Mouse (Mus musculus): Measurements from ENCODE around the gene Pex11a. TPM values are rescaled to one million over a fixed set of nuclear protein-coding genes. Genes with fewer than 3 reads are reported as not detected.

Gene Pex11a
- polyA plus RNA-seq, 1 experiment from 2014 or later = 12.8 TPM

GRCm38 (mm10) chr7:79728219-79728618 lies 14.7 kb downstream of the Pex11a start:
- H3K36me3 ChIP-seq (ENCODE audit: control insufficient read depth, insufficient read depth, low read length) = no peaks in the 10 kb centered on the region
- H3K9me3 ChIP-seq (ENCODE audit: control insufficient read depth, low read length) = no peaks in the 10 kb centered on the region
- H3K4me3 ChIP-seq (ENCODE audit: low read length) = no peak overlapping the region
- 0 out of 2 replicates have a peak, but pooled peaks have one; percentile 29 for ATAC-seq
- no peaks in the 10 kb centered on the region for H3K4me1 ChIP-seq (ENCODE audit: control insufficient read depth, insufficient read depth, low read length)
- H3K27me3 ChIP-seq (replicated peaks; ENCODE audit: control insufficient read depth, insufficient read depth, low read length) = peaks cover 2% of the 10 kb centered on the region
- H3K27ac ChIP-seq (ENCODE audit: low read length) = no peak overlapping the region
- H3K9ac ChIP-seq (ENCODE audit: low read depth, low read length) = no peak overlapping the region
- WGBS = 26% methylated on average over 6 of the region's 6 CpGs
- H3K4me2 ChIP-seq (ENCODE audit: low read depth, low read length) = no peak overlapping the region

DNA sequence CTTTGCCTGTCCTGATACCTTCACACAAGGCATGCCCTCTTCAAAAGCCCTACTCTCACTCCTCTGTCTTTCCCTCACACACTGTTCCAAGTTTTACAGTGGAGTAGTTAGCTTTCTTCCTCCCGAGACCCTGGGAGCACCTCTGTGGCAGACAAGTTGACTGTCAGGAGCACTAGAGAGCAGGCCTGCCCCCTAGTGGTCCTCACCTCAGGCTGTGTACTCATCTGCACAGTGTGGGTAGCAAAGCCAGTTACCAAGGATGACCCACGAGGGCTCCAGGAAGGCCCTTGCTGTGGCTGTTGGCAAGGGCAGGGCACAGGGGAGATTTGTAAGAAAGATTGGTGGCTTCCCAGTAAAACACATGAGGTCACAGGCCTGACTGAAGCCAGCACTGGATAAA lies 15.8 kb downstream of the Pex11a start:
- H3K27ac ChIP-seq (ENCODE audit: low read length) = no peak overlapping the region
- no peaks in the 10 kb centered on the region for H3K4me1 ChIP-seq (ENCODE audit: control insufficient read depth, insufficient read depth, low read length)
- H3K36me3 ChIP-seq (ENCODE audit: control insufficient read depth, insufficient read depth, low read length) = no peaks in the 10 kb centered on the region
- H3K9ac ChIP-seq (ENCODE audit: low read depth, low read length) = no peak overlapping the region
- peaks cover 2% of the 10 kb centered on the region for H3K27me3 ChIP-seq (replicated peaks; ENCODE audit: control insufficient read depth, insufficient read depth, low read length)
- no peak for ATAC-seq
- H3K4me3 ChIP-seq (ENCODE audit: low read length) = no peak overlapping the region
- no peak overlapping the region for H3K4me2 ChIP-seq (ENCODE audit: low read depth, low read length)
- 16% methylated on average over 2 of the region's 2 CpGs for WGBS
- H3K9me3 ChIP-seq (ENCODE audit: control insufficient read depth, low read length) = no peaks in the 10 kb centered on the region

- Histone ChIP-seq H3K4me2 (ENCODE audit: low read depth, low read length) (peak overlapping the region; percentile 97), H3K36me3 (ENCODE audit: control insufficient read depth, insufficient read depth, low read length) (no peaks in the 10 kb centered on the region), H3K9ac (ENCODE audit: low read depth, low read length) (peak overlapping the region; percentile 83), H3K4me1 (ENCODE audit: control insufficient read depth, insufficient read depth, low read length) (no peaks in the 10 kb centered on the region), H3K27me3 (replicated peaks; ENCODE audit: control insufficient read depth, insufficient read depth, low read length) (no peaks in the 10 kb centered on the region; the same call in 1 of the 2 replicates), H3K9me3 (ENCODE audit: control insufficient read depth, low read length) (no peaks in the 10 kb centered on the region), H3K27ac (ENCODE audit: low read length) (peak overlapping the region; percentile 43; the same call in 1 of the 2 replicates), H3K4me3 (ENCODE audit: low read length) (peak overlapping the region; percentile 68)
- ATAC-seq = peak; percentile 87
- under 1% methylated on average over 48 of the region's 48 CpGs for WGBS
Observed at GRCm38 (mm10) chr7:79721386-79721977, 21.4 kb downstream of the Pex11a start.

DNA sequence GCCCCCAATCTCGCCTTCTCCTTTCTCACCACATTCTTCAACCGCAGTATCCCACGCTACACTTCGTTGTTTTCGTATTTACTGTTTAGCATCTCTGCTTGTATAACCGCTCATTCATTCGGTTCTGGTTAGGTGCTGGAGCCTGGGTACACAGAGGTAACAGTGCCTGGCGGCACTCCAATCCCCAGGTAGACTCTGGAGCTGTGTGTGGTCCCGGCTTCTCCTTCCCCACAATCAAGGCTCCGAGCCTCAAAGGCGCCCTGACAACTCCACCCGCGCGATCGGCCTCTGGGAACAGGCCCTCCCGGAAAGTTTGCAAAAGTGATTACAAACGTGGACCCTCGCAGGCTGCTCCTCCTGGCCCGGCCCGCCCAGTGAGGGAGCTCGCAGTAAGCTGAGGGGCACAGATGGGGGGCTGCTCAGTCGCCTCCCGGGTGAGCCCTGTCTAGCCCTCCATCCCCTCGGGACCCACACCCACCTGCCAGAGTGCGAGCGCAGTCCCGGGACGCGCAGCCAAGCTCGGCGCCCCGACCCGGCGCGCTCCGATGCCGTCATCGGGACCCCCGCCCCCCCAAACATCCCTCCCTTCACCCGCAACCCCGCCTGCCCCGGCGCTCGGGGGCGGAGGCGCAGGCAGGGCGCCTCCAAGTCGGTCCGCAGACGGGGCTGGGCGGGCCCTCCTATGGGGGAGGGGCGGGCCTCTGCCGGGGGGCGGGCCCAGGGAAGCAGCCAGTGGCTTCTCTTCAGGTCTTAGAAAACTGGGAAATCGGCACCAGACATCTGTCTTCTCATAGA lies 27.5 kb downstream of the Pex11a start, which contains the start of gene Kif7:
Kif7 (minus strand) TSS at position 534 of the 795 bp plus-strand sequence.
- under 1% methylated on average over 45 of the region's 55 CpGs for WGBS
- Histone ChIP-seq H3K9me3 (ENCODE audit: control insufficient read depth, low read length) (no peaks in the 10 kb centered on the region), H3K4me3 (ENCODE audit: low read length) (peak within 1 kb of the TSS; percentile 78), H3K36me3 (ENCODE audit: control insufficient read depth, insufficient read depth, low read length) (no peaks in the 10 kb centered on the region), H3K4me1 (ENCODE audit: control insufficient read depth, insufficient read depth, low read length) (peaks cover 10% of the 10 kb centered on the region), H3K27me3 (replicated peaks; ENCODE audit: control insufficient read depth, insufficient read depth, low read length) (0 out of 2 replicates have a peak, but pooled peaks cover 2% of the 10 kb centered on the region), H3K27ac (ENCODE audit: low read length) (no peak within 1 kb of the TSS), H3K4me2 (ENCODE audit: low read depth, low read length) (peak within 1 kb of the TSS; percentile 88), H3K9ac (ENCODE audit: low read depth, low read length) (peak within 1 kb of the TSS; percentile 80)
- ATAC-seq = peak; percentile 97

GRCm38 (mm10) chr7:79710831-79711230 lies 32.1 kb downstream of the Pex11a start:
- Histone ChIP-seq H3K36me3 (ENCODE audit: control insufficient read depth, insufficient read depth, low read length) (no peaks in the 10 kb centered on the region), H3K4me3 (ENCODE audit: low read length) (no peak overlapping the region; the same call in 1 of the 2 replicates), H3K27ac (ENCODE audit: low read length) (no peak overlapping the region), H3K27me3 (replicated peaks; ENCODE audit: control insufficient read depth, insufficient read depth, low read length) (0 out of 2 replicates have a peak, but pooled peaks cover 7% of the 10 kb centered on the region), H3K4me2 (ENCODE audit: low read depth, low read length) (no peak overlapping the region), H3K4me1 (ENCODE audit: control insufficient read depth, insufficient read depth, low read length) (peaks cover 9% of the 10 kb centered on the region), H3K9ac (ENCODE audit: low read depth, low read length) (no peak overlapping the region), H3K9me3 (ENCODE audit: control insufficient read depth, low read length) (no peaks in the 10 kb centered on the region)
- WGBS = 57% methylated on average over 17 of the region's 17 CpGs
- ATAC-seq = no peak

GRCm38 (mm10) chr7:79710130-79710607 lies 32.8 kb downstream of the Pex11a start:
- Histone ChIP-seq H3K36me3 (ENCODE audit: control insufficient read depth, insufficient read depth, low read length) (no peaks in the 10 kb centered on the region), H3K4me2 (ENCODE audit: low read depth, low read length) (peak overlapping the region; percentile 78), H3K4me1 (ENCODE audit: control insufficient read depth, insufficient read depth, low read length) (peaks cover 8% of the 10 kb centered on the region; the same call in 1 of the 2 replicates), H3K9ac (ENCODE audit: low read depth, low read length) (peak overlapping the region; percentile 66), H3K9me3 (ENCODE audit: control insufficient read depth, low read length) (no peaks in the 10 kb centered on the region), H3K27me3 (replicated peaks; ENCODE audit: control insufficient read depth, insufficient read depth, low read length) (0 out of 2 replicates have a peak, but pooled peaks cover 7% of the 10 kb centered on the region), H3K4me3 (ENCODE audit: low read length) (peak overlapping the region; percentile 50), H3K27ac (ENCODE audit: low read length) (no peak overlapping the region)
- ATAC-seq = peak; percentile 67
- WGBS = 6% methylated on average over 53 of the region's 55 CpGs

DNA sequence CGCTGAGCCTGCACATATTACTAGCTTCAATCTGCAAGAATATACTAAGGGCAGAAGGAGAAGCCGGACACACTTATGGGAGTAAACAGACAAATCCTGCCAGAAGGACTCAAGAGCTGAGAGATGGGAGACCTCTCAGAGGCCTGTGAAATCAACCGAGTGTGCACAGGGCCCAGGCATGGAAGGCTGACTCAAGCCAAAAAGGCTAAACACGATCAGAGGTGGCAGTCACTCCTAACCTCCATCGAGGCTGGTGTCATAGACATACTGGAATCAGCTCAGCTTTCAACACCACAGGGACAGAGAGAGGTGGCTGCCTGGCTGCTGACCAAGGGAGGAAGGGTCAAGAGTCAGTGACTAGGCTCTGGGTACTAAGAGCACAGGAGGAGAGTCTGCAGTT lies 37.7 kb downstream of the Pex11a start:
- WGBS = 90% methylated on average over 5 of the region's 5 CpGs
- Histone ChIP-seq H3K36me3 (ENCODE audit: control insufficient read depth, insufficient read depth, low read length) (peaks cover 3% of the 10 kb centered on the region; the same call in 1 of the 2 replicates), H3K27me3 (replicated peaks; ENCODE audit: control insufficient read depth, insufficient read depth, low read length) (0 out of 2 replicates have a peak, but pooled peaks cover 5% of the 10 kb centered on the region), H3K4me2 (ENCODE audit: low read depth, low read length) (no peak overlapping the region), H3K4me1 (ENCODE audit: control insufficient read depth, insufficient read depth, low read length) (0 out of 2 replicates have a peak, but pooled peaks cover 2% of the 10 kb centered on the region), H3K9me3 (ENCODE audit: control insufficient read depth, low read length) (no peaks in the 10 kb centered on the region), H3K9ac (ENCODE audit: low read depth, low read length) (no peak overlapping the region), H3K27ac (ENCODE audit: low read length) (no peak overlapping the region), H3K4me3 (ENCODE audit: low read length) (no peak overlapping the region)
- ATAC-seq = no peak

- peaks cover 8% of the 10 kb centered on the region; the same call in 1 of the 2 replicates for H3K36me3 ChIP-seq (ENCODE audit: control insufficient read depth, insufficient read depth, low read length)
- no peak for ATAC-seq
- no peaks in the 10 kb centered on the region for H3K4me1 ChIP-seq (ENCODE audit: control insufficient read depth, insufficient read depth, low read length)
- 79% methylated on average over 16 of the region's 16 CpGs for WGBS
- no peaks in the 10 kb centered on the region for H3K27me3 ChIP-seq (replicated peaks; ENCODE audit: control insufficient read depth, insufficient read depth, low read length)
- H3K27ac ChIP-seq (ENCODE audit: low read length) = no peak overlapping the region
- no peak overlapping the region for H3K4me2 ChIP-seq (ENCODE audit: low read depth, low read length)
- H3K9ac ChIP-seq (ENCODE audit: low read depth, low read length) = no peak overlapping the region
- H3K4me3 ChIP-seq (ENCODE audit: low read length) = no peak overlapping the region
- H3K9me3 ChIP-seq (ENCODE audit: control insufficient read depth, low read length) = no peaks in the 10 kb centered on the region
Observed at GRCm38 (mm10) chr7:79702755-79703154, 40.2 kb downstream of the Pex11a start.

DNA sequence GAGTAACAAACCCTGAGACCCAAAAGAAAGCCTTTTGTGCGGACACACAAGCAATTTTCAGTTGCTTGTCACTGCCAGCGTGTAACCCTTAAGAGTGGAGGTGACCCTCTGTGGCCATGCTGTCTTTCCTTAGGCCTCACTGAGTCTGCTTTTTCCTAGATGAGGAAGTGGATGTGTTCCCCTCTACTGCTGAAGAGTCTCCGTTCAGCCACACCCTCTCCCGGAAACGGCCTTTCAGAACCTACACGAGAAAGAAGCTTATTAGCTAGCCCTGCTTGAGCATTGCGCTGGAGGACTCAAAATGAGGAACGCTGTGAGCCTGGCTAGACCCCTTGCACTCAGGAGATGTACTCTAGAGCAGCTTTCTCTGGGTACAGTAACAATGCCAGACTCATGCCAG lies 46.4 kb downstream of the Pex11a start:
- no peak for ATAC-seq
- Histone ChIP-seq H3K36me3 (ENCODE audit: control insufficient read depth, insufficient read depth, low read length) (peaks cover 28% of the 10 kb centered on the region), H3K4me1 (ENCODE audit: control insufficient read depth, insufficient read depth, low read length) (no peaks in the 10 kb centered on the region), H3K9ac (ENCODE audit: low read depth, low read length) (no peak overlapping the region), H3K27ac (ENCODE audit: low read length) (no peak overlapping the region), H3K9me3 (ENCODE audit: control insufficient read depth, low read length) (no peaks in the 10 kb centered on the region), H3K4me3 (ENCODE audit: low read length) (no peak overlapping the region), H3K4me2 (ENCODE audit: low read depth, low read length) (no peak overlapping the region), H3K27me3 (replicated peaks; ENCODE audit: control insufficient read depth, insufficient read depth, low read length) (no peaks in the 10 kb centered on the region)
- WGBS = 85% methylated on average over 8 of the region's 8 CpGs
